Mouse (Mus musculus) intestine, embryonic 14.5 days (tissue): ENCODE measurements at regions not wholly inside any gene's neighbourhood (a gene's known extent, or its start where the extent isn't known, plus 50 kb on each side); places are given as distances from the start of the nearest gene placed in this dataset.

Source experiments
- ATAC-seq: fragments of 200-750 bp; cut with Nextera tagmentation; replicated peaks from 2 replicates; pipeline ENCODE4 v1.8.0; 2017; ENCODE audit warnings: low read depth, moderate number of reproducible peaks, moderate TSS enrichment, moderate library complexity; ENCODE audit not compliant: low FRiP score, low TSS enrichment
- DNase-seq: peaks from one replicate; pipeline ENCODE4 v3.0.0-alpha.2; 2018; ENCODE audit warnings: low spot score
- H3K27ac ChIP-seq: fragments of 300-500 bp; sonication (generic); 2 replicates; pipeline ENCODE4 v1.5.1; 2014; ENCODE audit warnings: low read depth, mild to moderate bottlenecking, control low read depth
- H3K27me3 ChIP-seq: fragments of 300-500 bp; sonication (generic); replicated peaks from 2 replicates; pipeline ENCODE4 v1.6.1; 2014; ENCODE audit warnings: low read length, control low read depth; ENCODE audit not compliant: control insufficient read depth, insufficient read depth
- H3K36me3 ChIP-seq: fragments of 300-500 bp; sonication (generic); 2 replicates; pipeline ENCODE4 v1.6.1; 2014; ENCODE audit warnings: low read length, control low read depth; ENCODE audit not compliant: control insufficient read depth, insufficient read depth
- H3K4me1 ChIP-seq: fragments of 300-500 bp; sonication (generic); replicated peaks from 2 replicates; pipeline ENCODE4 v1.6.1; 2014; ENCODE audit warnings: low read length, control low read depth, mixed read lengths; ENCODE audit not compliant: control insufficient read depth, insufficient read depth
- H3K4me2 ChIP-seq: fragments of 300-500 bp; sonication (generic); 2 replicates; pipeline ENCODE4 v1.6.1; 2014; ENCODE audit warnings: low read length
- H3K4me3 ChIP-seq: fragments of 300-500 bp; sonication (generic); 2 replicates; pipeline ENCODE4 v1.5.1; 2014; ENCODE audit warnings: low read depth, low read length, control low read depth, mixed read lengths
- H3K9ac ChIP-seq: fragments of 300-500 bp; sonication (generic); 2 replicates; pipeline ENCODE4 v1.6.1; 2014; ENCODE audit warnings: mild to moderate bottlenecking, low read length
- H3K9me3 ChIP-seq: fragments of 300-500 bp; sonication (generic); 2 replicates; pipeline ENCODE4 v1.6.1; 2016; ENCODE audit warnings: low read length, control low read depth; ENCODE audit not compliant: control insufficient read depth
- WGBS: fragments of 180-500 bp; shearing (Covaris S2); extraction: QIAGEN DNeasy Blood & Tissue Kit; methylation state at CpG from one replicate; pipeline ENCODE4 v1.1.7; 2014; 5-methylcytosine and 5-hydroxymethylcytosine counted together

- WGBS, result 73% methylated on average over 3 of the region's 3 CpGs
- no peak for ATAC-seq
Observed at GRCm38 (mm10) chr3:41302805-41303204, 220.0 kb upstream of the Pgrmc2 start.

GRCm38 (mm10) chr3:41298776-41299175 lies 215.9 kb upstream of the Pgrmc2 start:
- no peak overlapping the region for H3K27ac ChIP-seq
- ATAC-seq (no peak), DNase-seq (no peak)
- H3K4me2 ChIP-seq, result no peak overlapping the region
- H3K4me1 ChIP-seq, result no peaks in the 10 kb centered on the region
- no peak overlapping the region for H3K9ac ChIP-seq
- no peaks in the 10 kb centered on the region for H3K9me3 ChIP-seq
- H3K36me3 ChIP-seq, result no peaks in the 10 kb centered on the region
- no peak overlapping the region for H3K4me3 ChIP-seq
- H3K27me3 ChIP-seq, result no peaks in the 10 kb centered on the region
- 72% methylated on average over 4 of the region's 4 CpGs for WGBS

More at GRCm38 (mm10) chr3:41302805-41303204, 220.0 kb upstream of the Pgrmc2 start:
- H3K9ac ChIP-seq, result no peak overlapping the region
- H3K27me3 ChIP-seq, result no peaks in the 10 kb centered on the region
- DNase-seq, result no peak
- no peak overlapping the region for H3K4me3 ChIP-seq
- H3K4me2 ChIP-seq, result no peak overlapping the region
- H3K36me3 ChIP-seq, result no peaks in the 10 kb centered on the region
- no peaks in the 10 kb centered on the region for H3K9me3 ChIP-seq
- H3K4me1 ChIP-seq, result no peaks in the 10 kb centered on the region
- no peak overlapping the region for H3K27ac ChIP-seq

- ATAC-seq (no peak), DNase-seq (no peak)
- Histone ChIP-seq H3K4me1 (0 out of 2 replicates have a peak, but pooled peaks cover 2% of the 10 kb centered on the region), H3K4me3 (no peak overlapping the region), H3K27me3 (no peaks in the 10 kb centered on the region), H3K27ac (no peak overlapping the region), H3K36me3 (no peaks in the 10 kb centered on the region), H3K9ac (no peak overlapping the region), H3K4me2 (no peak overlapping the region), H3K9me3 (no peaks in the 10 kb centered on the region)
- 77% methylated on average over 11 of the region's 11 CpGs for WGBS
Observed at GRCm38 (mm10) chr3:41296152-41296809, 213.4 kb upstream of the Pgrmc2 start.

GRCm38 (mm10) chr3:41295150-41295549 lies 212.3 kb upstream of the Pgrmc2 start:
- Histone ChIP-seq H3K9ac (no peak overlapping the region), H3K27me3 (no peaks in the 10 kb centered on the region), H3K4me2 (no peak overlapping the region), H3K4me3 (no peak overlapping the region), H3K4me1 (0 out of 2 replicates have a peak, but pooled peaks cover 2% of the 10 kb centered on the region), H3K36me3 (no peaks in the 10 kb centered on the region), H3K27ac (no peak overlapping the region), H3K9me3 (no peaks in the 10 kb centered on the region)
- ATAC-seq (no peak), DNase-seq (no peak)
- 56% methylated on average over 8 of the region's 8 CpGs for WGBS

GRCm38 (mm10) chr3:41290535-41291307 lies 207.9 kb upstream of the Pgrmc2 start:
- peak; percentile 53; the same call in 1 of the 2 replicates for ATAC-seq
- WGBS, result 67% methylated on average over 11 of the region's 11 CpGs
- 0 out of 2 replicates have a peak, but pooled peaks cover 2% of the 10 kb centered on the region for H3K4me1 ChIP-seq
- DNase-seq, result no peak
- no peaks in the 10 kb centered on the region for H3K36me3 ChIP-seq
- no peaks in the 10 kb centered on the region for H3K9me3 ChIP-seq
- H3K4me3 ChIP-seq, result no peak overlapping the region
- H3K27ac ChIP-seq, result no peak overlapping the region
- no peak overlapping the region for H3K4me2 ChIP-seq
- no peaks in the 10 kb centered on the region for H3K27me3 ChIP-seq
- no peak overlapping the region for H3K9ac ChIP-seq

GRCm38 (mm10) chr3:41288735-41289134 lies 205.9 kb upstream of the Pgrmc2 start:
- Histone ChIP-seq H3K9ac (no peak overlapping the region), H3K4me1 (peaks cover 14% of the 10 kb centered on the region; the same call in 1 of the 2 replicates), H3K9me3 (no peaks in the 10 kb centered on the region), H3K27ac (no peak overlapping the region), H3K27me3 (no peaks in the 10 kb centered on the region), H3K4me2 (no peak overlapping the region), H3K36me3 (no peaks in the 10 kb centered on the region), H3K4me3 (no peak overlapping the region)
- WGBS, result 91% methylated on average over 4 of the region's 4 CpGs
- no peak for DNase-seq
- no peak for ATAC-seq

- ATAC-seq (no peak), DNase-seq (no peak)
- H3K9ac ChIP-seq, result no peak overlapping the region
- no peak overlapping the region for H3K4me3 ChIP-seq
- H3K27me3 ChIP-seq, result no peaks in the 10 kb centered on the region
- peaks cover 14% of the 10 kb centered on the region; the same call in 1 of the 2 replicates for H3K4me1 ChIP-seq
- WGBS, result 90% methylated on average over 4 of the region's 4 CpGs
- H3K27ac ChIP-seq, result no peak overlapping the region
- no peaks in the 10 kb centered on the region for H3K9me3 ChIP-seq
- no peak overlapping the region for H3K4me2 ChIP-seq
- H3K36me3 ChIP-seq, result no peaks in the 10 kb centered on the region
Observed at GRCm38 (mm10) chr3:41288066-41288465, 205.2 kb upstream of the Pgrmc2 start.

GRCm38 (mm10) chr3:41285336-41285735 lies 202.5 kb upstream of the Pgrmc2 start:
- Histone ChIP-seq H3K4me1 (peaks cover 12% of the 10 kb centered on the region; the same call in 1 of the 2 replicates), H3K27ac (peak overlapping the region; percentile 29), H3K9ac (no peak overlapping the region), H3K27me3 (no peaks in the 10 kb centered on the region), H3K4me2 (no peak overlapping the region), H3K9me3 (no peaks in the 10 kb centered on the region), H3K4me3 (no peak overlapping the region), H3K36me3 (no peaks in the 10 kb centered on the region)
- DNase-seq (no peak), ATAC-seq (no peak; the same call in 1 of the 2 replicates)
- 59% methylated on average over 5 of the region's 5 CpGs for WGBS
